Mouse (Mus musculus): ENCODE results near the gene Rnf220.

DNA sequence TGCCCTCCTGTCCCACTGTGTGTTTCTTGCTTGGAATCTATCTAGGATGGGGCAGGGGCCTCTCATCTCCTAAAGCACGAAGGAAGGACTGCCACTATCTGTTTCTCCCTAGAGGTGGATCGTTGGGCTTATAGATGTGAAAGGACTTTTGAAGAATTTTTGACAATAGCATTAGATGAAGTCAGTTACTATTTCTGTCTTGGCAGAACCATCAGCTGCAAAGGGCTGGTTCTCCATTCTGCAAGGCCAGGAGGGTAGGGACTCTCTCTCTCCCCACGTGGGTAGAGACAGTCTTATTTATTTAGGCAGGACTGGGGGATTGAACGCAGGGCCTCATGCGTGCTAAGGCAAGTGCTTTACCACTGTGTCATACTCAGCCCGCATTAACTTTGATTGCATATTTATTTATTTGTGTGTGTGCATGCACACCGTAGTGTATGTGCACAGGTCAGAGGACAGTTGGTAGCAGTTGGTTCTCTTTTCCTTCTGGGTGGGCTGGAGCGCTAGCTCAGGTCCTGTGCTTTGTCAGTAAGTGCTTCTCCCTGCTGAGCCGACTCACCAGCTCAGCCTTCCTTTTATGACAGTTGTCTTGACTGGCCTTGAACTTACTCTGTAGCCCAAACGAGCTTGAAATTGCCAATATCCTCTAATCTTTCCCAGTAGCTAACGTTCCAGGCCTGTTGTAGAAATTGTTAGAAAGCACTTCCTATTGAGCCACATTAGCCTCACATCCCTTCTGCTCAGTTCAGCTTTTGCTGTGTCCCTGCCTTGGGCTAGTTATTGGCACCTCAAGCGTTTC lies 243.4 kb downstream of the Rnf220 start:
- no peak for TF ChIP-seq CTCF (IDR thresholded peaks at IDR 0.05; ENCODE audit: low read depth, low read length)
- no peak for TF ChIP-seq POLR2A (IDR thresholded peaks at IDR 0.05; ENCODE audit: extremely low read depth, insufficient read depth, low read length)

Measured in liver, adult 2 months (tissue).